Mouse (Mus musculus) hindbrain, embryonic 14.5 days (tissue): ENCODE data around the gene Mlf2. TPM values are rescaled to one million over a fixed set of nuclear protein-coding genes. Genes with fewer than 3 reads are reported as not detected.
A peak's percentile ranks its signal among the peaks of the same experiment; 100 is the strongest.

Experiments
- ATAC-seq: fragments of 200-750 bp; cut with Nextera tagmentation; 2 replicates; pipeline ENCODE4 v1.8.0; 2017; ENCODE audit warnings: moderate number of reproducible peaks, mild to moderate bottlenecking, moderate TSS enrichment, moderate library complexity; ENCODE audit not compliant: low FRiP score
- DNase-seq: peaks from one replicate; pipeline ENCODE4 v3.0.0-alpha.2; 2015; ENCODE audit warnings: low spot score
- H3K27ac ChIP-seq: fragments of 300-500 bp; sonication (generic); 2 replicates; pipeline ENCODE4 v1.5.1; 2014; ENCODE audit warnings: mild to moderate bottlenecking, moderate library complexity
- H3K27me3 ChIP-seq: fragments of 300-500 bp; sonication (generic); 2 replicates; pipeline ENCODE4 v1.6.1; 2014; ENCODE audit warnings: mild to moderate bottlenecking, low read length, mixed read lengths; ENCODE audit not compliant: control insufficient read depth, insufficient read depth
- H3K36me3 ChIP-seq: fragments of 300-500 bp; sonication (generic); replicated peaks from 2 replicates; pipeline ENCODE4 v1.6.1; 2014; ENCODE audit not compliant: control insufficient read depth, insufficient read depth
- H3K4me1 ChIP-seq: fragments of 300-500 bp; sonication (generic); replicated peaks from 2 replicates; pipeline ENCODE4 v1.6.1; 2014; ENCODE audit warnings: antibody characterized with exemption, low read length, mixed read lengths; ENCODE audit not compliant: control insufficient read depth, insufficient read depth
- H3K4me2 ChIP-seq: fragments of 300-500 bp; sonication (generic); replicated peaks from 2 replicates; pipeline ENCODE4 v1.6.1; 2014; ENCODE audit warnings: mild to moderate bottlenecking, moderate library complexity
- H3K4me3 ChIP-seq: fragments of 300-500 bp; sonication (generic); replicated peaks from 2 replicates; pipeline ENCODE4 v1.5.1; 2014; ENCODE audit warnings: mild to moderate bottlenecking, low read length
- H3K9ac ChIP-seq: fragments of 300-500 bp; sonication (generic); 2 replicates; pipeline ENCODE4 v1.6.1; 2014
- H3K9me3 ChIP-seq: fragments of 300-500 bp; sonication (generic); 2 replicates; pipeline ENCODE4 v1.6.1; 2016; ENCODE audit warnings: low read length; ENCODE audit not compliant: control insufficient read depth
- WGBS: fragments of 180-500 bp; shearing (Covaris S2); extraction: QIAGEN DNeasy Blood & Tissue Kit; methylation state at CpG from one replicate; pipeline ENCODE4 v1.1.7; 2014; 5-methylcytosine and 5-hydroxymethylcytosine counted together
- polyA plus RNA-seq: library from polyadenylated mRNA; unstranded; fragments of >200 nt; fragmentation: Nextera tagmentation; extraction: Ambion mirVana; gene quantifications from 2 replicates; pipeline ENCODE4 v1.2.1, GENCODE M21; 2014

The Mlf2 gene
- polyA plus RNA-seq, 1 experiment from 2014 or later = 577 TPM

DNA sequence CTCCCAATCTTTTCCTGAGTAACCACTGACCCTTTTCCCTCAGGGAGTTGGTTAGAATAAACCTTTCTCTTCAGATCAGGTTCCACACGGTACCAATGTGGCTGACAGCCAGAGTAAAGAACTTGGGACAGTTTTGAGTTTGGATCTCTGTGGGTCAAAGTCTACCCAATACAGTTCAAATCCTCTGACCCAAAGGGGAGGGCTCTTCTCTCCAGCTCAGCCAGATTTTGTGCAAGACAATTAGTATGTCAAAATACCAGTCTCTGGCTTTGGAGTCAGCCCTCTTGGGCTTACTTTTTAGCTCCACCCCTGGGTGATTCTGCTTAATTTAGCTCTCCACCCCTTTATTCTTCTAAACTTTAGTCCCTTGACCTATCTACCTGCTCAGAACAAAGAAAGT, 955 bp upstream of the Mlf2 start:
- ATAC-seq (no peak), DNase-seq (no peak)
- peak overlapping the region; percentile 96 for H3K4me3 ChIP-seq
- H3K36me3 ChIP-seq = peaks cover 24% of the 10 kb centered on the region
- WGBS = 34% methylated on average over 1 of the region's 1 CpGs
- H3K27ac ChIP-seq = peak overlapping the region; percentile 95
- no peaks in the 10 kb centered on the region for H3K9me3 ChIP-seq
- H3K4me2 ChIP-seq = peak overlapping the region; percentile 81
- H3K27me3 ChIP-seq = no peaks in the 10 kb centered on the region
- peaks cover 11% of the 10 kb centered on the region for H3K4me1 ChIP-seq
- peak overlapping the region; percentile 98 for H3K9ac ChIP-seq

GRCm38 (mm10) chr6:124931525-124932313, 533 bp downstream of the Mlf2 start:
- ATAC-seq = peak; percentile 21; the same call in 1 of the 2 replicates
- Histone ChIP-seq H3K4me3 (peak overlapping the region; percentile 96), H3K9me3 (no peaks in the 10 kb centered on the region), H3K4me2 (peak overlapping the region; percentile 81), H3K27ac (peak overlapping the region; percentile 95), H3K27me3 (no peaks in the 10 kb centered on the region), H3K9ac (peak overlapping the region; percentile 98), H3K36me3 (peaks cover 38% of the 10 kb centered on the region), H3K4me1 (peaks cover 11% of the 10 kb centered on the region)
- under 1% methylated on average over 48 of the region's 48 CpGs for WGBS
- peak; percentile 44 for DNase-seq

DNA sequence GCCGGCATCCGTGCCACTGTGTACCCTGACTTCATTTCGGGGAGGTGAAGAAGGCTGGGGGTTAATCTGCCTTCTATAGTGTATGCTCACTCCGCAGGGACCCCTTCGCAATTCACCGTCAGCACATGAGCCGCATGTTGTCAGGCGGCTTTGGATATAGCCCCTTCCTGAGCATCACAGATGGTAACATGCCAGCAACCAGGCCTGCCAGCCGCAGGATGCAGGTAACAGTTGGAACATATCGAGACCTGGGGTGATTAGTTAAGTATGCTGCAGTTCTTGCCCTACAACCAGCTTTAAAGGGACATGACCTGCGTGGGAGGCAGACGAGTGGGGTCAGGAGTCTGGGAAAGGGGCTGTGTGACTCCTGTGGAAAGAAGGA, 1.1 kb downstream of the Mlf2 start:
- peak overlapping the region; percentile 96 for H3K4me3 ChIP-seq
- peaks cover 11% of the 10 kb centered on the region for H3K4me1 ChIP-seq
- H3K4me2 ChIP-seq = peak overlapping the region; percentile 81
- 47% methylated on average over 12 of the region's 12 CpGs for WGBS
- ATAC-seq = no peak; the same call in 1 of the 2 replicates
- H3K27ac ChIP-seq = peak overlapping the region; percentile 95; the same call in 1 of the 2 replicates
- H3K36me3 ChIP-seq = peaks cover 44% of the 10 kb centered on the region
- no peak for DNase-seq
- H3K9ac ChIP-seq = peak overlapping the region; percentile 98
- no peaks in the 10 kb centered on the region for H3K27me3 ChIP-seq
- H3K9me3 ChIP-seq = no peaks in the 10 kb centered on the region

DNA sequence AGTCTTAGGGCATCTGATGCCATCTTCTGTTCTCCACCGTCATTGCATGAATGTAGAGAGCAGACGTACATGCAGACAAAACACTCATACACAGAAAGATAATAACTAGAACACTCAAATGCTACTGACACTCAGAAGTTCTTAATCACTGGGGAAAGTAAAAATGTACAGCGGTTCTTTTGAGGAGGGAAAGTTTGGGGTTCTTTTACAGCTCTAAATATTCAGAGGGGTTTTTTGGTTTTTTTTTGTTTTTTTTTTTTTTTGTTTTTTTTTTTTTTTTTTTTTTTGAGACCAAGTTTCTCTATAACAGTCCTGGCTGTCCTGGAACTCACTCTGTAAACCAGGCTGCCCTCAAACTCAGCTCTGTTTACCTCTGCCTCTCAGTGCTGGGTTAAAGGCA, 1.9 kb downstream of the Mlf2 start:
- H3K27ac ChIP-seq = no peak overlapping the region
- no peaks in the 10 kb centered on the region for H3K27me3 ChIP-seq
- no peak overlapping the region for H3K4me2 ChIP-seq
- no peak overlapping the region for H3K9ac ChIP-seq
- DNase-seq (no peak), ATAC-seq (no peak)
- H3K4me3 ChIP-seq = no peak overlapping the region
- WGBS = 91% methylated on average over 3 of the region's 3 CpGs
- peaks cover 11% of the 10 kb centered on the region for H3K4me1 ChIP-seq
- peaks cover 52% of the 10 kb centered on the region for H3K36me3 ChIP-seq
- no peaks in the 10 kb centered on the region for H3K9me3 ChIP-seq

GRCm38 (mm10) chr6:124934670-124935069, 3.5 kb downstream of the Mlf2 start:
- no peak overlapping the region for H3K9ac ChIP-seq
- ATAC-seq = no peak

DNA sequence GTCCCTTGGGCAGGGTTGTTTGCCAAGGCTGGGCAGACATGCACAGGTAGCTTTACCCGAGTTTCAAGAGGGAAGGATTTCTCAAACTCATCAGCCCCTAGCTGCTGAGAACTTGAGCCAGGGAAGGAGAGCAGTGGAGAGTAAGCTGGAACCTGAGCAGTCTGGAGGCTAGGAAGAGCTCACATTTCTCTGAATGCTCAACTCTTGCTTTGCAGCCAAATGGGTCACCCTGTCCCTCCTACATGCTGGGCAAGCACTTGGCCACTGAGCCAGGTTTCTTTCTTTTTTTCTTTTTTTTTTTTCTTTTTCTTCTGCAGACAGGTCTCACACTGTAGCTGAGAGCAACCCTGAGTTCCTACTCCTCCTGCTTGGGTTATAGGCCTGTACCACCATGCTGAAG, 5.5 kb downstream of the Mlf2 start:
- Histone ChIP-seq H3K27ac (no peak overlapping the region), H3K27me3 (no peaks in the 10 kb centered on the region), H3K36me3 (peaks cover 62% of the 10 kb centered on the region), H3K9me3 (no peaks in the 10 kb centered on the region), H3K4me2 (no peak overlapping the region), H3K4me3 (no peak overlapping the region), H3K9ac (no peak overlapping the region), H3K4me1 (peaks cover 11% of the 10 kb centered on the region)
- 90% methylated on average over 1 of the region's 1 CpGs for WGBS
- ATAC-seq (no peak), DNase-seq (no peak)

More at GRCm38 (mm10) chr6:124934670-124935069, 3.5 kb downstream of the Mlf2 start:
- Histone ChIP-seq H3K36me3 (peaks cover 62% of the 10 kb centered on the region), H3K4me1 (peaks cover 11% of the 10 kb centered on the region), H3K27ac (no peak overlapping the region), H3K4me3 (no peak overlapping the region), H3K4me2 (no peak overlapping the region), H3K9me3 (no peaks in the 10 kb centered on the region), H3K27me3 (no peaks in the 10 kb centered on the region)
- 95% methylated on average over 7 of the region's 7 CpGs for WGBS
- no peak for DNase-seq

DNA sequence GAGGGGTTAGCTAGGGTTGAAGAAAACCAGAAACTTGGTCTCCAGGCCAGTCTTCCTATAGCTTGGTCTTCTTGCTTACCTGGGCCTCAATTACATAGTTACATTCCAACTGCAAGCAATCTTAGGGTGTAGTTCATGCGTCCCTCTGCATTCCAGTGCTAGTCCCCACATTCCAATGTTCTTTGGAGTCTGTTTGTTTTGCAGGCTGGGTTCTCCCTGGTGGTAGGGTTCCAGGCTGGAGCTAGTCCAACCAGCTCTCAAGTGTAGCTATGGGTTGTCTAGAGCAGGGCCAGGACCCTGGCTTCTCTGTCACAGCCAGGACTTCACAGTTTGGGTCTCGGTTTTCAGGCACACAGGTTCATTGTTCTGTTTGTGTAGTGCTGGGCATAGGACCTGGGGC, 6.3 kb downstream of the Mlf2 start:
- Histone ChIP-seq H3K27ac (no peak overlapping the region), H3K4me3 (no peak overlapping the region), H3K9me3 (no peaks in the 10 kb centered on the region), H3K4me1 (peaks cover 6% of the 10 kb centered on the region), H3K4me2 (no peak overlapping the region), H3K27me3 (no peaks in the 10 kb centered on the region), H3K9ac (no peak overlapping the region), H3K36me3 (peaks cover 62% of the 10 kb centered on the region)
- WGBS = 86% methylated on average over 2 of the region's 2 CpGs
- DNase-seq (no peak), ATAC-seq (no peak)

DNA sequence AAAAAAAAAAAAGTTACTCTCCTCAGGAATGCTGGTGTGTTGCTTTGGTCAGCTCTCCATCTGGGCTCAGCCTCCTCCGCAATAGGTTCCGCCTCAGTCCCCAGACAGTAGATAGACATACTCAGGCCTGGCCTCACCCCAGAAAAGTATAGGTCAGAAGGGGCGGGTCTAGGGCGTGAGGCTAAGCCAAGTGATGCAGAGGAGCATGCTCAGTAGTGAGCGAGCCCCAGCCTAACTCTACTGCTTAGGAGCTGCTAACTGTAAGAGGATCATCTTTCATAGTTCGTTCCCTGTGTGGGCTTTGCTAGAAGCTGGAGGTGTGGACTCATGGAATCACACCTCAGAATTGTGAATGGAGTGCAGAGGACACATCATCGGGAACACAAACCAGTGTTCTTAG, 7.4 kb downstream of the Mlf2 start:
- no peak for ATAC-seq
- Histone ChIP-seq H3K4me2 (no peak overlapping the region), H3K9ac (no peak overlapping the region), H3K27me3 (no peaks in the 10 kb centered on the region), H3K4me1 (no peaks in the 10 kb centered on the region), H3K9me3 (no peaks in the 10 kb centered on the region), H3K27ac (no peak overlapping the region), H3K36me3 (peaks cover 55% of the 10 kb centered on the region), H3K4me3 (no peak overlapping the region)
- whole genome bisulfite sequencing = 96% methylated on average over 7 of the region's 7 CpGs
- no peak for DNase-seq

DNA sequence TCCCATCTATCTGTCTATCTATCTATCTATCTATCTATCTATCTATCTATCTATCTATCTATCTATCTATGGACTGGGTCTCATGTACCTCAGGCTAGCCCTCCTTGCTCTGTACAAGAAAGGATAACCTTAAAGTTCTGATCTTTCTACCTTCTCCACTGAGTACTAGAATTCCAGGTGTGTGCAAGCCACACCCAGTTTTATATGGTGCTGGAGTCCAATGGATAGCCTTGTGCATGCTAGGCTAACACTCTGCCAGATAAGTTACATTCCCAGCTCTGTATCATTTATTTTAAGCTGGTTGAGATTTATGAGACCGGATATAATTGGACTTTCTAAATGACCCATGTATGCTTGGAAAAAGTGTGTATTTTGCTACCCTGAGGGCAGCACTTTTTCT, 10.5 kb downstream of the Mlf2 start:
- H3K27ac ChIP-seq = no peak overlapping the region
- no peak for DNase-seq
- no peaks in the 10 kb centered on the region for H3K27me3 ChIP-seq
- no peak overlapping the region for H3K9ac ChIP-seq
- H3K36me3 ChIP-seq = peaks cover 24% of the 10 kb centered on the region
- ATAC-seq = no peak
- WGBS = 98% methylated on average over 1 of the region's 1 CpGs
- H3K4me1 ChIP-seq = no peaks in the 10 kb centered on the region
- H3K4me3 ChIP-seq = no peak overlapping the region
- no peak overlapping the region for H3K4me2 ChIP-seq
- H3K9me3 ChIP-seq = no peaks in the 10 kb centered on the region
